Mouse (Mus musculus) ZHBTc4 (cell line): ENCODE measurements around the gene Socs3.

Experiments used
- DNase-seq: peaks from one replicate; pipeline ENCODE4 v3.0.0-alpha.2; 2011; ENCODE audit warnings: low read depth, low spot score

Gene Socs3

DNA sequence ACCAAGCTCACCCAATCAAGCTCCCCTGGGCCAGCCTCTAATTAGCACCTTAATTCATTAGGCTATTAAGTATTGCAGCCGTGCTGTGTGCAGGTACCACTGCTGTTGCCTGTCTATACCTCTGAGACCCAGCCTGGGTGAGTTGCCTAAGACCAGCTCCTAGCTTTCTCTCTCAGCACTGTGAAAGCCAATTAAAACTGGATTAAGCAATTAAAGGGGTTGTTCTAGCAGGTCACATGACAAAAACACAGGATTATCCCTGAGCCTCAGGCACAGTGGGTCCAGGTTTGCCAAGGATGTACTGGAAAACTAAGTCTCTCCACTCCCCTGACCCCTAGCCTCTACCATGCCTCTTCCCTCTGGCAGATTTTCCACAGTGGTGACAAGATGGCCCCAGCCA lies 44.3 kb downstream of the Socs3 start:
- no peak for DNase-seq

DNA sequence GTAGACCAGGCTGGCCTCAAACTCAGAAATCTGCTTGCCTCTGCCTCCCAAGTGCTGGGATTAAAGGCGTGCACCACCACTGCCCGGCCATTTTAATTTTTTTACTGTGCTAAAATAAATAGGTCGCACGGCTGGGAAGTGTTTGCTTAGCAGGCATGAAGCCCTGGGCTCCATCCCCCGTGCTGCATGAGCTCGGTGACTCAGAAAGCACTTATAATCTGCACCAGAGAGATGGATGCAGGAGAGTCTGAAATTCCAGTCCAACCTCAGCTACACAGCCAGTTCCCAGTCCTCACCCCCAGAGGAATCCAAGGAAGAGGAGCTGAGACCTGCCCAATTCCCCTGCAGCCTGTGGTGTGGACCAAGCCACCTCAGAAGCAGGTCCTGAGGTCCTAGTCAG lies 45.4 kb downstream of the Socs3 start:
- no peak for DNase-seq

DNA sequence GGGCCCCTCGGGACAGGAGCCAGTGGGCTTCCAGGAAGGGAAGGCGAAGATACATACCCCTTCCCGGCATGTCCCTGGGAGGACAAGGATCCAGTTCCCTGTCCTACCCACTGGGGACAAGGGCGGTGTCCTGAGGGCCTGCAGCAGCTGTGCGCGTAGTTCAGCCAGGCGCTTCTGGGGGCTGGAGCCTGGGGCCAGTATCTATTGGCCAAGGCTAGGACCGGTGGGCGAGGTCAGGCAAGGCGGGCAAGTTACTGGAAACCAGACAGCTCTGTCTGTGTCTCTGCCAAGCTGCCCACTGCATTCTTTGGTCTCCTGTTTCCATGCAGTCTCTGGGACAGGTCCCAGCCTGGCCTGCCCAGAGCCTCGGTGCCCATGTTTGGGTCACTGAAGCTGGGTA lies 46.6 kb downstream of the Socs3 start:
- no peak for DNase-seq

DNA sequence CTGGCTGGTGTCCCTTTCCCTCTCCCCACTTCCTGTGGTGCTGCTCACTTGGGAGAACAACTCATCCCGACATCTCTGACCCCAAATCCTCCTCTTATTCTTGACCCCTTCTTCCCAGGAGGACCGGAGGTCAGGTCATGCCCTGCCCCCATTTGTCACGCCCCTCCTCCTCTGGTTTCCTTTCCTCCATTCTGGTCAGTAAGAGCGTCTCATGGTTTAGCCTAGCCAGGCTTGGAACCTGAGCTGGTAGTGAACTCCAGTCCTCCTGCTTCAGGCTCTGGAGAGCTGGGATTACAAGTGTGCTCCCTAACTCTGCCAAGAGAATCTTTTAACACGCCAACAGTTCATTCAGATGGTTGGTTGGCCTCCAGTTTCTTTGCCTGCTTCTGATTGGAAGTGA lies 50.6 kb downstream of the Socs3 start:
- no peak for DNase-seq

DNA sequence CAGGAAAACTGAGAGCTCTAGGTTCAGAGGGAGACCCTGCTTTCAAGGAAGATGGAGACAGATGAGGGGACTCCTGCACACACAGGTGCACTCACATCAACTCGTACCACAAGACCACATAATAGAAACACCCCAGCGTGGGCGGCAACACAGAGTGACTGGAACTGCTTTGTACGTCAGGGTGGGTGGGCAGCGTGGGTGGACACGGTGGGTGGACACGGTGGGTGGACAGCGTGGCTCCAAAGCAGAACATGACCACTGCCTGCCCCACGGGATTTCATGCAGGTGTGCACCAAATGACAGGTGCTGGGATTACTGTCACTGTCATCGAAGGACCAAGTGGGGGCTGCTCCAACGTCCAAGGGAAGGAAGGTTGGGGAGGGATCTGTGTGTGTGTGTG lies 51.3 kb downstream of the Socs3 start:
- no peak for DNase-seq
